Mouse (Mus musculus) right cerebral cortex, postnatal 10 days (tissue): ENCODE data around the gene Hes6.

Experiments
- DNase-seq, 2 experiments: peaks; one replicate each; pipeline ENCODE4 v3.0.0; 2021; ENCODE audit warnings: low spot score in 2 of 2

Gene Hes6

GRCm38 (mm10) chr1:91442350-91442990 is 28.6 kb upstream of the Hes6 start:
- DNase-seq, result no peak

DNA sequence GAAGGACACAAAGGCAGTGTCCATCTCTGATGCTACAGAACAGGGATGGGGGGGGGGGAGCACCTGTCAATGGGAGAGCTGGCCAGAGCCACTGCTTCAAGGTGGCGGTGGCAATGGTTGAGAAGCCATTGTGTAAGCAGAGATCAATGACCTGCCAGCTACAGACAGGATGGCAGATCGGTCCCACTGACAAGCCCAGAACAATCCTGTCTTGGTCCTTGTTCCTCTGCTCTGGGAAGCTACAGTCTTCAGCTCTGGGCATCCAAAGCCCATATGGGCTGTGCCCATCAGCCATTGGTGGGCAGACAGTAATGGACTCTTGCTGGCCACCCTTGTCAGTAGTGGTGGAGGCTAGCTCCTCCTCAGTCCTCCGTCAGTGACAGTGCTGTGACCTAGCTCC is 28.0 kb upstream of the Hes6 start:
- DNase-seq, result no peak

DNA sequence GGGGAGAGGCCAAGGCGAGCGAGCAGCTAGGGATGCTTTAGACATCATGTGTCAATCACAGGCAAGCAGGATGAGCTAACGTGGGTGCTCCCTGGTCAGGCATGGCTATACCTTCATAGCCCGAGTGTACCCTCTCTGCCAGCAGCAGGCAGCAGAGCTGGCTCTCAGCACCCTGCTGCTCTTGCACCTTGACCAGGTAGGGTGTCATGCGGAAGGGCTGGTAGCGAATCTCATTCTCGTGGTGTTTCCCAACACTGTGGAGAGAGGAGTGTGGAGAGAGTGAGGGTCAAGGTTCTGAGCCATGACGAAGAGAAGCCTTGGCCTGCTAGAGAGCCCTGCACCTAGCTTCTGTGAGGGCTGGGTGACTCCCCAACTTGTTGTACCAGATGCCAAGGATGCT is 25.9 kb upstream of the Hes6 start:
- no peak for DNase-seq

DNA sequence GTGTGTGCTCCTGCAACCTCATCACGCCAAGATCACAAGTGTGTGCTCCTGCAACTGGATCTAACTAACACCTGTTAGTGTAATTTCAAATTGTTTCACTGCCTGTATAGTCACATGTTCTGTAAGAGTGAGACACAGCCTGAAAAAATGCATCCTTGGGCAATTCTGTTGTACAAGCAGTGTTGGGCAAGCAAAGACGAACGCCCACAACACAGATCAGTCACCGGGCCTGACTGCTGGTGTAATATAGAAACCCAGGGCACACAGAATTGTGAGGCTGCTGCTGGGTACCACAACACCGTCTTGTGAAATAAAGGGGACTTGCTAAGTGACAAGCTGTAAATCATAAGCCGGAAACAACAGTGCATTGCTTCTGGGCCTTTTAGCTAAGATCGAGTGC is 23.7 kb upstream of the Hes6 start:
- DNase-seq, result no peak

- no peak for DNase-seq
These were observed 23.2 kb upstream of the Hes6 start for GRCm38 (mm10) chr1:91437083-91437400.

GRCm38 (mm10) chr1:91436380-91437082 is 22.7 kb upstream of the Hes6 start:
- peak; percentile 60 to 75 for DNase-seq

- DNase-seq, result no peak
These were observed 21.8 kb upstream of the Hes6 start for GRCm38 (mm10) chr1:91435606-91436130.

DNA sequence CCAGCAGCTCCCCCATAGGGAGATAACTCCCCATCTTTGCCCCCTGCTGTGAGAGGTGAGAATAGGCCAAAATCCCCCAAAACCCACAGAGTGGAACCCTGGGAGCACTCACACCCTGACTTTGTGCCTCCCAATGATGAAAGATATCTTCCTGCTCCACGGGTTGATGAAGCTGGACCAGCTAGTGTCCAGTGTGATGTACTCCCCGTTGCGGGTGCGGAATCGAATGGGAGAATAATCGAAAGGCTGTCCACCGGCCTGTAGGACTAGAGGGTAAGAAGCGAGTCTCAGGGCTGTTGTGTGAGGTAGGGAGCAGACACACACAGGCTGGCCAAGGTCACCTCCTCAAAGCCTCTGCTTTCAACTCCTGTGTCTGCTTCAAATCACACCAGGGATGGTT is 21.1 kb upstream of the Hes6 start:
- no peak for DNase-seq

DNA sequence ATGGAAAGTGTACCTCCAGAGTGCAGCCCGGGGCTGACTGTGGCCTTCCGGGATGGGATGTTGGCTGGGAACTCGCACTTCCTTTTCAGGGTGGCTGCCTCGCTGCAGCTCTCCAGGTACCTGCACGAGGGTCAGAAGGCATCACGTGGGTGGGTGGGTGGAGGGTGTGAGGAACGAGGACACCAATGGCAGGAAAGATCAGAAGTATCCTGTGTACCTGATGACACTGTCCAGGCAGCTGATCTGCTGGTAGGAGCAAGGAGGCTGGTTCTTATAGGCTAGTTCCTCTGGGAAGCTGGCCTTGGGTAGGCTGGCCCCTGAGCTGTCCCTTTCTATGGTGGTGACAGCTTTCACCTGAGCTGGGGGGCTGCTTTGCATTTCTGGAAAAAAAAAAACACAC is 16.9 kb upstream of the Hes6 start:
- no peak for DNase-seq

- DNase-seq, result no peak
These were observed 15.4 kb upstream of the Hes6 start for GRCm38 (mm10) chr1:91429212-91429611.

DNA sequence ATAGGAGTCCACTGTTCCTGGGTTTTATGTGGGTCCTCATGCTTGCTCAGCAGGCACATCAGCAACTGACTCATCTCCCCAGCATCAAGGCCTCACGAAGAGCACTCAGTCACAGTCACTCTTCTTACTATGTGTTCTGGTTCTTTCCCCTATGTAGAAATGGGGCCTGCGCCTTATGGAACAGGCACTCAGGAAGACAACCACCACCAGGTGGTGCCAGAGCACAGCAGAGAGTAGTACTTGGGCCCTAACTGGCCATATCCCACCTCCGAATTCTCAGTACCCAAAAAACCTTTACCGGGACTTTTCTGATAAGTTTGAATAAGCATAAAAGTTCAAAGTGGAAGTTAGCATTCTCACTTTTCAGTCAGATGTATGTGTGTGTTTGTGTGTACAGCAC is 14.8 kb upstream of the Hes6 start:
- DNase-seq, result peak; percentile 78 to 89

- DNase-seq, result no peak
These were observed 12.6 kb upstream of the Hes6 start for GRCm38 (mm10) chr1:91426397-91426796.

- no peak for DNase-seq
These were observed 6.8 kb upstream of the Hes6 start for GRCm38 (mm10) chr1:91420601-91421065.

DNA sequence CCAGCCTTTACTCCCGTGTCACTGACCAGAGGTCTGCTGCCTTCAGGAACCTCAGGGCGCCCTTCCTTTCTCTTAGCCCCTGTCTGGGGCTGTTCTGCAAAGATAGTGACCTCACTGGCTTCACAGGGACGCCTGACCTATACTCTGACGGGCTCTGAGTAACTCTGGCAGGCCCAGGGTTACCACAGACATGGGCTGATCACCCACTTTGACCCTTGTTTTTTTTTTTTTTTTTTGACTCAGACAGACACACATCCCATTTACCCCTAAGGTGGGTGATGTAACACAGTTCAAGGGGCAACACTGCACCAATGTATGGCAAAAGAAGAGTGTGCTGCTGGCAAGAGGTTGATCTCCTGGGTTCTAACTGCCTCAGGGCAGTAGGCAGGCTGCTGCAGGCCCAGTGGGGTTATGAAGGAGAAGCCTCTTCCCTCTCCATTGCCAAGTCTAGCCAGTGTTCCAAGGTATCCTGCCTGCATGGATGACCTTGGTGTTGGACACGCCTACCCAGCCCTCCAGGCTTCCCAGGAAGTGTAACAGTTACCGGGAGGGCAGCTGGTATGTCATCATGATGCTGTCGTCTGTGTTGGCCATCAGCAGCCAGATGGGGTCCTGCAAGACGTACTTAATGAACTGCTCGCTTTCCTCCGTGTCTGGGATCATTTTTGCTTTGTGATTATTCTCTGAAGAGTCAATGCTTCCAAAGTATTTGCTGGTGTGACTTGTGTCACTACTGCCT is 6.2 kb upstream of the Hes6 start:
- DNase-seq, result no peak

- no peak for DNase-seq
These were observed 4.2 kb upstream of the Hes6 start for GRCm38 (mm10) chr1:91417991-91418390.

DNA sequence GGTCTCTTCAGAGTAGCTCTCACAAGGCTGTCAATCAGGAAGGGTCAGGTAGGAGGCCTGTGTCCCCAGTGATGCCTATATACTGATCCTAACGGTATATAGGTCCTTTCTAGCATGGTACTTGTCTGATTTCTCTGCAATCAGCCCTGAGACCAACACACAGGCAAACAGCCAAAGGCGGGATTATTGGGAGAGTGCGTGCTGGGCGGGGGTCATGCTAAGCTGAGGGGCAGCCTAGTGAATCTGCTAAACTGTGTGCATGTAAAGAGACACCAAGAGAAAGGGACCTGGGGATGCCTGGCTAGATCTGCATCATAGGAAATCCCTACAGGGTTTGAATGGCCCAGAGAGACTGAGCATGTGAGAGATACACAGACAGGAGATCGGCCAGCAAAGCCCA is 1.5 kb upstream of the Hes6 start:
- DNase-seq, result no peak

- DNase-seq, result peak in 1 of 2 experiments; percentile 41
These were observed 1.1 kb upstream of the Hes6 start for GRCm38 (mm10) chr1:91414903-91415302.

GRCm38 (mm10) chr1:91413536-91413897 is 321 bp downstream of the Hes6 start:
- peak in 1 of 2 experiments; percentile 52 for DNase-seq

DNA sequence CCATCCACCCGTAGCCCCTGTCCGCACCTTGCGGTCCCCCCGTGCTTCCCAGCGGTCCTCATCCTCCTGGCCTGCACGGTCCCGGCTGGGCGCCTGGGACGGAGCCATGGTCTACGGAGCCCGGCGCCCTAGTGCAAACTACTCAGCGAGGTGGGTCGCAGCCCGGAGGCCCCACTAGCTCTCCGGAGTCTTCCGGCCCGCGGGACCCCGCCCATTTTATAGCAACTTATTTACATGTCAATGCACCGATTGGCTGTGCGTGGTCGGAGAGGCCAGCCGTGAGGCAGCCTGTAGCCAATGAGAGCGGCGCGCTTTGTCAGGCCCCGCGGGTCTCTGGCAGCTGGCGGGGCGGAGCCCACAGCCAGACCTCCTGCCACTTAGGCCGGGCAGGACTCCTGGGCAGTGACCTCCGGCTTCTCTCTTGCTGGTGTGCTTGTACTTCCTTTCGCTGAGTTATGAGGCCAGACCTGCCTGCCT is 770 bp downstream of the Hes6 start:
- peak; percentile 97 to 98 for DNase-seq

- peak; percentile 52 to 59 for DNase-seq
These were observed 1.4 kb downstream of the Hes6 start for GRCm38 (mm10) chr1:91412286-91413029.

GRCm38 (mm10) chr1:91411631-91412285 is 2.1 kb downstream of the Hes6 start:
- no peak for DNase-seq
